Mouse (Mus musculus) midbrain, embryonic 16.5 days (tissue): ENCODE data around the gene Flad1. TPM values are rescaled to one million over a fixed set of nuclear protein-coding genes. Genes with fewer than 3 reads are reported as not detected.

Experiments
- ATAC-seq: fragments of 200-750 bp; cut with Nextera tagmentation; 2 replicates; pipeline ENCODE4 v1.8.0; 2017; ENCODE audit warnings: moderate TSS enrichment
- H3K27ac ChIP-seq: fragments of 300-500 bp; sonication (generic); 2 replicates; pipeline ENCODE4 v1.5.1; 2014; ENCODE audit warnings: mild to moderate bottlenecking, low read length, mixed read lengths
- H3K27me3 ChIP-seq: fragments of 300-500 bp; sonication (generic); 2 replicates; pipeline ENCODE4 v1.6.1; 2014; ENCODE audit warnings: low read depth, low read length, mixed read lengths; ENCODE audit not compliant: control insufficient read depth, insufficient read depth
- H3K36me3 ChIP-seq: fragments of 300-500 bp; sonication (generic); 2 replicates; pipeline ENCODE4 v1.6.1; 2014; ENCODE audit warnings: mild to moderate bottlenecking, low read length, moderate library complexity, mixed read lengths; ENCODE audit not compliant: control insufficient read depth, insufficient read depth
- H3K4me1 ChIP-seq: fragments of 300-500 bp; sonication (generic); 2 replicates; pipeline ENCODE4 v1.6.1; 2014; ENCODE audit warnings: mild to moderate bottlenecking, low read length, mixed read lengths; ENCODE audit not compliant: control insufficient read depth, insufficient read depth
- H3K4me2 ChIP-seq: fragments of 300-500 bp; sonication (generic); 2 replicates; pipeline ENCODE4 v1.6.1; 2014; ENCODE audit warnings: mild to moderate bottlenecking, low read length, mixed read lengths
- H3K4me3 ChIP-seq: fragments of 300-500 bp; sonication (generic); 2 replicates; pipeline ENCODE4 v1.5.1; 2014; ENCODE audit warnings: low read depth, mild to moderate bottlenecking, low read length, moderate library complexity, mixed read lengths
- H3K9ac ChIP-seq: fragments of 300-500 bp; sonication (generic); 2 replicates; pipeline ENCODE4 v1.6.1; 2014; ENCODE audit warnings: low read depth, low read length, mixed read lengths
- H3K9me3 ChIP-seq: fragments of 300-500 bp; sonication (generic); replicated peaks from 2 replicates; pipeline ENCODE4 v1.6.1; 2014; ENCODE audit warnings: mild to moderate bottlenecking, low read length, mixed read lengths; ENCODE audit not compliant: control insufficient read depth, poor library complexity, severe bottlenecking
- WGBS: fragments of 180-500 bp; shearing (Covaris S2); extraction: QIAGEN DNeasy Blood & Tissue Kit; methylation state at CpG from one replicate; pipeline ENCODE4 v1.1.7; 2014; 5-methylcytosine and 5-hydroxymethylcytosine counted together
- polyA plus RNA-seq: library from polyadenylated mRNA; unstranded; fragments of >200 nt; fragmentation: Nextera tagmentation; extraction: Ambion mirVana; gene quantifications from 2 replicates; pipeline ENCODE4 v1.2.1, GENCODE M21; 2015

Flad1 gene
- polyA plus RNA-seq, 1 experiment from 2014 or later: 39.1 TPM

GRCm38 (mm10) chr3:89388134-89388881 lies 23.4 kb downstream of the Flad1 start:
- 70% methylated on average over 11 of the region's 11 CpGs for WGBS
- ATAC-seq: 0 out of 2 replicates have a peak, but pooled peaks have one; percentile 1
- H3K4me3 ChIP-seq: no peak overlapping the region

GRCm38 (mm10) chr3:89387632-89388031 lies 24.0 kb downstream of the Flad1 start:
- H3K4me3 ChIP-seq: no peak overlapping the region
- H3K27me3 ChIP-seq: 0 out of 2 replicates have a peak, but pooled peaks cover 3% of the 10 kb centered on the region
- H3K36me3 ChIP-seq: no peaks in the 10 kb centered on the region
- no peak overlapping the region for H3K4me2 ChIP-seq
- H3K9me3 ChIP-seq: no peaks in the 10 kb centered on the region
- no peak overlapping the region for H3K27ac ChIP-seq
- no peak for ATAC-seq
- 77% methylated on average over 11 of the region's 11 CpGs for WGBS
- no peak overlapping the region for H3K9ac ChIP-seq
- H3K4me1 ChIP-seq: peaks cover 20% of the 10 kb centered on the region

More at GRCm38 (mm10) chr3:89388134-89388881, 23.4 kb downstream of the Flad1 start:
- Histone ChIP-seq H3K27me3 (0 out of 2 replicates have a peak, but pooled peaks cover 5% of the 10 kb centered on the region), H3K9me3 (no peaks in the 10 kb centered on the region), H3K9ac (no peak overlapping the region), H3K27ac (no peak overlapping the region), H3K36me3 (no peaks in the 10 kb centered on the region), H3K4me2 (no peak overlapping the region), H3K4me1 (peaks cover 26% of the 10 kb centered on the region)

- no peaks in the 10 kb centered on the region for H3K9me3 ChIP-seq
- no peaks in the 10 kb centered on the region for H3K36me3 ChIP-seq
- H3K27ac ChIP-seq: no peak overlapping the region
- H3K4me3 ChIP-seq: no peak overlapping the region
- no peak overlapping the region for H3K4me2 ChIP-seq
- no peak overlapping the region for H3K9ac ChIP-seq
- 54% methylated on average over 17 of the region's 17 CpGs for WGBS
- H3K4me1 ChIP-seq: peaks cover 11% of the 10 kb centered on the region
- ATAC-seq: no peak
- no peaks in the 10 kb centered on the region for H3K27me3 ChIP-seq
Observed at GRCm38 (mm10) chr3:89386438-89387420, 24.9 kb downstream of the Flad1 start.

GRCm38 (mm10) chr3:89385451-89385850 lies 26.2 kb downstream of the Flad1 start:
- no peaks in the 10 kb centered on the region for H3K36me3 ChIP-seq
- H3K4me1 ChIP-seq: no peaks in the 10 kb centered on the region
- no peak overlapping the region for H3K27ac ChIP-seq
- no peak for ATAC-seq
- no peaks in the 10 kb centered on the region for H3K9me3 ChIP-seq
- no peak overlapping the region for H3K9ac ChIP-seq
- H3K4me3 ChIP-seq: no peak overlapping the region
- no peaks in the 10 kb centered on the region for H3K27me3 ChIP-seq
- 46% methylated on average over 9 of the region's 11 CpGs for WGBS
- H3K4me2 ChIP-seq: no peak overlapping the region

GRCm38 (mm10) chr3:89384331-89385076 lies 27.2 kb downstream of the Flad1 start:
- Histone ChIP-seq H3K9ac (no peak overlapping the region), H3K4me3 (no peak overlapping the region), H3K27me3 (no peaks in the 10 kb centered on the region), H3K27ac (no peak overlapping the region), H3K9me3 (no peaks in the 10 kb centered on the region), H3K4me2 (no peak overlapping the region), H3K36me3 (no peaks in the 10 kb centered on the region), H3K4me1 (no peaks in the 10 kb centered on the region)
- ATAC-seq: no peak
- WGBS: 42% methylated on average over 12 of the region's 12 CpGs

GRCm38 (mm10) chr3:89383651-89384255 lies 27.9 kb downstream of the Flad1 start:
- H3K4me3 ChIP-seq: no peak overlapping the region
- H3K27me3 ChIP-seq: no peaks in the 10 kb centered on the region
- H3K9me3 ChIP-seq: no peaks in the 10 kb centered on the region
- H3K36me3 ChIP-seq: no peaks in the 10 kb centered on the region
- ATAC-seq: no peak
- H3K4me2 ChIP-seq: no peak overlapping the region
- H3K9ac ChIP-seq: no peak overlapping the region
- H3K27ac ChIP-seq: no peak overlapping the region
- 94% methylated on average over 5 of the region's 5 CpGs for WGBS
- no peaks in the 10 kb centered on the region; the same call in 1 of the 2 replicates for H3K4me1 ChIP-seq

GRCm38 (mm10) chr3:89382950-89383349 lies 28.7 kb downstream of the Flad1 start:
- H3K27me3 ChIP-seq: no peaks in the 10 kb centered on the region
- H3K9me3 ChIP-seq: no peaks in the 10 kb centered on the region
- H3K4me3 ChIP-seq: no peak overlapping the region
- WGBS: 90% methylated on average over 5 of the region's 5 CpGs
- H3K27ac ChIP-seq: no peak overlapping the region
- no peak overlapping the region for H3K9ac ChIP-seq
- H3K36me3 ChIP-seq: no peaks in the 10 kb centered on the region
- ATAC-seq: no peak
- H3K4me2 ChIP-seq: no peak overlapping the region
- peaks cover 3% of the 10 kb centered on the region; the same call in 1 of the 2 replicates for H3K4me1 ChIP-seq
